Mouse (Mus musculus) midbrain, embryonic 11.5 days (tissue): ENCODE measurements around the gene Emc4. TPM values are rescaled to one million over a fixed set of nuclear protein-coding genes. Genes with fewer than 3 reads are reported as not detected.

Experiments used
- ATAC-seq: fragments of 200-750 bp; cut with Nextera tagmentation; 2 replicates; pipeline ENCODE4 v1.8.0; 2017; ENCODE audit warnings: moderate TSS enrichment, moderate library complexity; ENCODE audit not compliant: low FRiP score
- DNase-seq: peaks from one replicate; pipeline ENCODE4 v3.0.0; 2015; ENCODE audit warnings: low spot score; ENCODE audit errors: missing footprints
- H3K27ac ChIP-seq: fragments of 300-500 bp; sonication (generic); 2 replicates; pipeline ENCODE4 v1.5.1; 2014; ENCODE audit warnings: low read depth, low read length
- H3K27me3 ChIP-seq: fragments of 300-500 bp; sonication (generic); 2 replicates; pipeline ENCODE4 v1.6.1; 2014; ENCODE audit warnings: mild to moderate bottlenecking, low read length, moderate library complexity, mixed read lengths; ENCODE audit not compliant: control insufficient read depth, insufficient read depth
- H3K36me3 ChIP-seq: fragments of 300-500 bp; sonication (generic); 2 replicates; pipeline ENCODE4 v1.6.1; 2014; ENCODE audit warnings: mild to moderate bottlenecking, low read length, moderate library complexity, mixed read lengths; ENCODE audit not compliant: control insufficient read depth, insufficient read depth
- H3K4me1 ChIP-seq: fragments of 300-500 bp; sonication (generic); 2 replicates; pipeline ENCODE4 v1.6.1; 2014; ENCODE audit warnings: low read length; ENCODE audit not compliant: control insufficient read depth, insufficient read depth
- H3K4me2 ChIP-seq: fragments of 300-500 bp; sonication (generic); 2 replicates; pipeline ENCODE4 v1.6.1; 2014; ENCODE audit warnings: mild to moderate bottlenecking, moderate library complexity
- H3K4me3 ChIP-seq: fragments of 300-500 bp; sonication (generic); 2 replicates; pipeline ENCODE4 v1.5.1; 2014; ENCODE audit warnings: low read depth, low read length
- H3K9ac ChIP-seq: fragments of 300-500 bp; sonication (generic); 2 replicates; pipeline ENCODE4 v1.6.1; 2014; ENCODE audit warnings: low read length
- H3K9me3 ChIP-seq: fragments of 300-500 bp; sonication (generic); 2 replicates; pipeline ENCODE4 v1.6.1; 2016; ENCODE audit warnings: low read length; ENCODE audit not compliant: control insufficient read depth
- WGBS: fragments of 180-500 bp; shearing (Covaris S2); extraction: QIAGEN DNeasy Blood & Tissue Kit; methylation state at CpG from one replicate; pipeline ENCODE4 v1.1.7; 2014; 5-methylcytosine and 5-hydroxymethylcytosine counted together
- polyA plus RNA-seq: library from polyadenylated mRNA; unstranded; fragments of >200 nt; fragmentation: Nextera tagmentation; extraction: Ambion mirVana; gene quantifications from 2 replicates; pipeline ENCODE4 v1.2.1, GENCODE M21; 2014

Gene Emc4
- polyA plus RNA-seq, 1 experiment from 2014 or later = 115 TPM

GRCm38 (mm10) chr2:112378973-112379898 is 11.4 kb upstream of the Emc4 start, which contains the start of gene Katnbl1:
Gene Katnbl1, plus strand, starts transcription at chr2:112379211.
- H3K27me3 ChIP-seq = no peaks in the 10 kb centered on the region
- peak within 1 kb of the TSS; percentile 70 for H3K4me2 ChIP-seq
- peaks cover 12% of the 10 kb centered on the region for H3K4me1 ChIP-seq
- peak within 1 kb of the TSS; percentile 80 for H3K27ac ChIP-seq
- WGBS = under 1% methylated on average over 66 of the region's 72 CpGs
- no peaks in the 10 kb centered on the region for H3K36me3 ChIP-seq
- H3K4me3 ChIP-seq = peak within 1 kb of the TSS; percentile 95
- H3K9ac ChIP-seq = peak within 1 kb of the TSS; percentile 96
- ATAC-seq = peak; percentile 100
- H3K9me3 ChIP-seq = no peaks in the 10 kb centered on the region
- DNase-seq = peak; percentile 99

GRCm38 (mm10) chr2:112374610-112375009 is 6.8 kb upstream of the Emc4 start:
- H3K27ac ChIP-seq = no peak overlapping the region
- no peak overlapping the region for H3K4me2 ChIP-seq
- H3K4me1 ChIP-seq = no peaks in the 10 kb centered on the region
- no peak overlapping the region for H3K9ac ChIP-seq
- H3K36me3 ChIP-seq = no peaks in the 10 kb centered on the region
- H3K4me3 ChIP-seq = no peak overlapping the region
- ATAC-seq = no peak
- no peaks in the 10 kb centered on the region for H3K9me3 ChIP-seq
- no peaks in the 10 kb centered on the region for H3K27me3 ChIP-seq
- no peak for DNase-seq
- 68% methylated on average over 5 of the region's 5 CpGs for WGBS

GRCm38 (mm10) chr2:112373141-112373540 is 5.3 kb upstream of the Emc4 start:
- ATAC-seq (no peak), DNase-seq (no peak)
- Histone ChIP-seq H3K4me2 (no peak overlapping the region), H3K4me3 (no peak overlapping the region), H3K4me1 (no peaks in the 10 kb centered on the region), H3K36me3 (no peaks in the 10 kb centered on the region), H3K27me3 (no peaks in the 10 kb centered on the region), H3K27ac (no peak overlapping the region), H3K9me3 (no peaks in the 10 kb centered on the region), H3K9ac (no peak overlapping the region)
- 56% methylated on average over 4 of the region's 4 CpGs for WGBS

- Histone ChIP-seq H3K4me2 (no peak overlapping the region), H3K4me3 (no peak overlapping the region), H3K27ac (no peak overlapping the region), H3K36me3 (no peaks in the 10 kb centered on the region), H3K4me1 (peaks cover 5% of the 10 kb centered on the region), H3K9ac (no peak overlapping the region), H3K9me3 (no peaks in the 10 kb centered on the region), H3K27me3 (no peaks in the 10 kb centered on the region)
- 77% methylated on average over 5 of the region's 5 CpGs for WGBS
- DNase-seq (no peak), ATAC-seq (no peak)
These were observed 2.1 kb upstream of the Emc4 start for GRCm38 (mm10) chr2:112369941-112370340.

GRCm38 (mm10) chr2:112367222-112367621 is 605 bp downstream of the Emc4 start:
- 19% methylated on average over 15 of the region's 15 CpGs for WGBS
- no peak for DNase-seq
- ATAC-seq = peak; percentile 47; the same call in 1 of the 2 replicates
- Histone ChIP-seq H3K36me3 (peaks cover 4% of the 10 kb centered on the region; the same call in 1 of the 2 replicates), H3K4me3 (peak overlapping the region; percentile 93), H3K9me3 (no peaks in the 10 kb centered on the region), H3K9ac (peak overlapping the region; percentile 87), H3K27me3 (no peaks in the 10 kb centered on the region), H3K27ac (no peak overlapping the region), H3K4me1 (peaks cover 5% of the 10 kb centered on the region), H3K4me2 (peak overlapping the region; percentile 87)

- WGBS = 89% methylated on average over 2 of the region's 2 CpGs
These were observed 7.1 kb downstream of the Emc4 start for GRCm38 (mm10) chr2:112360781-112361169.

GRCm38 (mm10) chr2:112360012-112360780 is 7.6 kb downstream of the Emc4 start:
- ATAC-seq (no peak), DNase-seq (peak; percentile 28)
- H3K36me3 ChIP-seq = peaks cover 6% of the 10 kb centered on the region; the same call in 1 of the 2 replicates
- H3K27ac ChIP-seq = no peak overlapping the region
- no peaks in the 10 kb centered on the region for H3K9me3 ChIP-seq
- H3K4me2 ChIP-seq = no peak overlapping the region
- H3K4me1 ChIP-seq = no peaks in the 10 kb centered on the region
- H3K27me3 ChIP-seq = no peaks in the 10 kb centered on the region
- H3K4me3 ChIP-seq = no peak overlapping the region
- no peak overlapping the region for H3K9ac ChIP-seq
- WGBS = 95% methylated on average over 12 of the region's 12 CpGs

More at GRCm38 (mm10) chr2:112360781-112361169, 7.1 kb downstream of the Emc4 start:
- Histone ChIP-seq H3K27me3 (no peaks in the 10 kb centered on the region), H3K4me2 (no peak overlapping the region), H3K9ac (no peak overlapping the region), H3K4me3 (no peak overlapping the region), H3K9me3 (no peaks in the 10 kb centered on the region), H3K4me1 (no peaks in the 10 kb centered on the region), H3K27ac (no peak overlapping the region), H3K36me3 (peaks cover 6% of the 10 kb centered on the region; the same call in 1 of the 2 replicates)
- no peak for DNase-seq
- ATAC-seq = no peak

- DNase-seq (no peak), ATAC-seq (no peak)
- peaks cover 6% of the 10 kb centered on the region; the same call in 1 of the 2 replicates for H3K36me3 ChIP-seq
- H3K9me3 ChIP-seq = no peaks in the 10 kb centered on the region
- no peak overlapping the region for H3K4me3 ChIP-seq
- 86% methylated on average over 2 of the region's 2 CpGs for WGBS
- no peak overlapping the region for H3K4me2 ChIP-seq
- no peaks in the 10 kb centered on the region for H3K27me3 ChIP-seq
- no peak overlapping the region for H3K27ac ChIP-seq
- no peaks in the 10 kb centered on the region for H3K4me1 ChIP-seq
- no peak overlapping the region for H3K9ac ChIP-seq
These were observed 8.2 kb downstream of the Emc4 start for GRCm38 (mm10) chr2:112359611-112360010.
